Mouse (Mus musculus) cerebellum, postnatal 36 days (tissue): Measurements from ENCODE around the gene Saa1.
A peak's percentile ranks its signal among the peaks of the same experiment; 100 is the strongest.
"Not testable (repeated sequence)": the region's sequence is repeated elsewhere in the genome, so short reads cannot be mapped to it uniquely, and the experiment has no call there.

Experiments used
- DNase-seq, 2 experiments: peaks; one replicate each; pipeline ENCODE4 v3.0.0; 2021 to 2022; ENCODE audit warnings: mixed read lengths in 2 of 2

Gene Saa1

GRCm38 (mm10) chr7:46742880-46743279, at the start of gene Saa1:
Gene Saa1, minus strand, starts transcription at chr7:46742980.
- not testable (repeated sequence) for DNase-seq

DNA sequence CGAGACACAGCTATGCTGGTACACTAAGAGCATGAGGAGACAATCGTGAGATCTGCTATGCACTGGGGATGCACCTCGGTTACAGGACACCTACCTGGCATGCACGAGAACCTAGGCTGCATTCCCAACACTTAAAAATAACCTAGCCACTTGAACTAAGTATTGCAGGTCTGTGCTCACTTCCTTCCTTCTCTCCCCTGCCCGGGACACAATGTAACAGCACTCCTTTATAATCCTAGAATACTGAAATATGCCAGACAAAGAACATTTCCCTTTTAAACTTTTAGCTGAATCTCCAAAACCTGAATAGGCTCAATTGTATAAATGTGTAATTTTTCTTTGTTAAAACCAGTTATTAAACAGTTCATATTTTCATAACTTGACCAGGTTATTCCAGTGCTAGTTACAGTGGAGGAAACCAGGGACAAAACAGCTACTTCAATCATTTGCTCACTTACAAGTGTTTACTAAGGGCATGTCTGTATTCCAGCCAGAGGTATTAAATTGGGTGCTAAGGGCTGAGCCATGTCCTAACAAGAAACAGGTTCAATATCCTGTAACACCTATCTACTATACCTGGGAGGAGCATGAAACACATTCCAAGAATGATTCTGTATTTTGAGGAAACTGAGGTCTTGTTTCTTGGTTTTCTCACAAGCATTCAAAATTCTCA, 46.5 kb upstream of the Saa1 start:
- DNase-seq, result no peak

- peak; percentile 74 to 78 for DNase-seq
These were observed 27.9 kb upstream of the Saa1 start for GRCm38 (mm10) chr7:46770706-46771105.

DNA sequence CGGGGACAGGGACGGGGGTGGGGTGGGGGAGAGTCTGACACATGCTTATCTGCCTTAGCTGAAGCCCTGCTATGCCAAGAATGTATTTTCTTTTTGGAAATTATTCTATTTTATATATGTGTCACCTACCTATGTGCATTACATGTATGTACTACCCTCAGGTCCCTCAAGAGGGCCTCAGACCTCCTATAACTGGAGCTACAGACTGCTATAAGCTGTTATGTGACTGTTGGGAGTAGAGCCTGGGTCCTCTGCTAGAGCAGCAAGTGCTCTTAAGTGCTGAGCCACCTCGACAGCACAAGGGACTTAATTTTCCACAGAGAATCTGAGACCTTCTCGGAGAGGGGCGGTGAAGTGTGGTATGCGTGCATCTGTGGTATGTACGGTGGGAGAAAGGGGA, 25.7 kb upstream of the Saa1 start:
- no peak for DNase-seq

DNA sequence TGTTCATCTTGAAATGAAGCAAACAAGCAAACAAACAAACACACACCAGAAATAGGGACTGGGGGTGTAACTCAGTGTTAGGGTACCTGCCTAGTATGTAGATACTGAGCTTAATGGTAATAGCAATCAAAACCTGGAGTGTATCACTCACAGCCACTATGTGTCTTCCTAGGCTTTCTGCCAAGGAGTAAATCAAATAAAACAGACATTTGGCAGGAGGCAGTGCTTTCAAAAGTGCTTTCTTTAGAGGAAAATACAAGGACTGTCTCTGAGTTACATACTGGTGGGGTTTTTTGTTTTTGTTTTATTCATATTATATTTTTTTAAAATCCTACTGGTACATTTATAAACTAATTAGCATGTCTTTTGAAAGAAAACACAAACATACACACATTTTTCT, 24.6 kb upstream of the Saa1 start:
- DNase-seq, result no peak

- DNase-seq, result no peak
These were observed 21.9 kb upstream of the Saa1 start for GRCm38 (mm10) chr7:46764672-46765071.

- DNase-seq, result no peak
These were observed 19.8 kb upstream of the Saa1 start for GRCm38 (mm10) chr7:46762601-46763000.

- no peak for DNase-seq
These were observed 18.4 kb upstream of the Saa1 start for GRCm38 (mm10) chr7:46761049-46761795.

GRCm38 (mm10) chr7:46751490-46751889, 8.7 kb upstream of the Saa1 start, which contains the start of gene Saa2:
Gene Saa2, plus strand, starts transcription at chr7:46751790.
- DNase-seq, result no peak

- no peak for DNase-seq
These were observed 5.7 kb upstream of the Saa1 start for GRCm38 (mm10) chr7:46748459-46748858.

- no peak for DNase-seq
These were observed 3.6 kb upstream of the Saa1 start for GRCm38 (mm10) chr7:46746381-46746780.

GRCm38 (mm10) chr7:46745816-46746215, 3.0 kb upstream of the Saa1 start:
- no peak for DNase-seq

DNA sequence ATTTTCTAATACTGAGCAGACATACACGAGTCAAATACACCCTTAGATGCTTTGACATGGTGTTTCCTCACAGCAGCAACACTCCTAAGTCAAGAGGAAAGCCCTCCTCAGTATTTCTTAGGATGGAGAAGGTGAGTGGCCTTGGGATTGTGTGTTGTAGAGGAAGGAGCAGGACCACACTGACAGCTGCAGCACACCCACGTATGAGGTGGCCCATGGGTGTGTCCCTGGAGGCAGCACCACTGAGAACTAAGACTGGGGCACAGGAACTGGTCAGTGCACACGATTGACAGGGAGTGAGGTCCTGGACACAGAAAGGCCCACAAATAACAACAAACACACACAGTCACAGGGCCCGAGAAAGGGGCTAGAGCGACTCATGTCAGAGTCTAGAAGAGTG, 2.7 kb downstream of the Saa1 start:
- DNase-seq, result not testable (repeated sequence)

DNA sequence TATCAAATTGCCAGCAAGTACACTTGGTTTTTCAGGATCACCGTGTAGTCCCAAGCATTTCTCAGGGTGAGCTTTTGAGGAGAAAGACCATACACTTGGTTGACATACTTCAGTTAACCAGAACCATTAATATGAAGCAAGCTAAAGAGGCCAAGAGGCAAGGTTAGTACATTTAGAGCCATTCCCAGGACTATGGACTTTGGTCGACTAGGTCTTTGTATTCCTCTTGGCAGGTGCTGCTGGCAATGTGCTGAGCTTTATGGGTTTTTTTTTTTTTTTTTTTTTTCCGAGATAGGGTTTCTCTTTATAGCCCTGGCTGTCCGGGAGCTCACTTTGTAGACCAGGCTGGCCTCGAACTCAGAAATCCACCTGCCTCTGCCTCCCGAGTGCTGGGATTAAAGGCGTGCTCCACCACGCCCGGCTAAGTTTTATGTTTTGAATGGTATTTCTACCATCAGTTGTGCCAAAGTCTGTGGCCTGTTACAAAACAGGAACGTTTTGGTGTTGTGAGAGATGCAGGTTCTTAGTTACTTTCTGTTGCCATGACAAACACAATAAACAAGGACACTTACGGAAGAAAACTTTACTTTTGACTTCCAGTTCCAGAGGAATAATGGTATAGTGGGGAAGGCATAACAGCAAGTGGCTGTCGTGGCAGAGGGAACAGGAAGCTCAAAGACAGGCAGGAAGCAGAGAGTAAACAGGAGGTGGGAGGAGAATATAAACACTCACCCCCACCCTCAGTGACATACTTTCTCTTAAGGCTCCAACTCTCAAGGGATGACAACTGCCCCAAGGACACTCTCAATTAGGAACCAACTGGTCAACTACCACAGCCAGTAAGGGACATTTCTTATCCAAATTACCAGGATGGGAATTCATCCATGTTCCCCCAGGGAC, 4.0 kb downstream of the Saa1 start:
- no peak for DNase-seq

- DNase-seq, result no peak
These were observed 7.8 kb downstream of the Saa1 start for GRCm38 (mm10) chr7:46734983-46735382.

GRCm38 (mm10) chr7:46732458-46732857, 10.3 kb downstream of the Saa1 start, which contains the start of gene Saa4:
Gene Saa4, minus strand, starts transcription at chr7:46732603.
- DNase-seq, result no peak

DNA sequence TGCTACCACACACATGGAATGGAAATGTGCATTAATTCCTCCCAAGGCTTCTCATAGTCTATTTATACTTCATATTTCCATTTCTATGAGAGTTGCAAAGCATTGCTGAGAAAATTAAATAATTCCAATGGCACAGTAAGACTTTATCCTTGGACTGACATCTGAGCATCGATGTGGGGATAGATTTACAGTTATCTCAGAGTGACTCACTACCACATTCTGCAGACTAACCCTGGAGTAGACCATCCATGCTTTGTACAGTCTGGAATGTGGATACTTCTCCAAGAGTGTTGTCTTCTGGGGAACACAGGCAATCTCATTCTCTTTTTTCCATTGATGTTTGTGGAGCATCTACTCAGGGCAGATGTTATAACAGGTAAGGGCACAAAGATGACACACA, 15.2 kb downstream of the Saa1 start:
- no peak for DNase-seq

- DNase-seq, result no peak
These were observed 18.4 kb downstream of the Saa1 start for GRCm38 (mm10) chr7:46724396-46724795.

GRCm38 (mm10) chr7:46723849-46724248, 18.9 kb downstream of the Saa1 start:
- DNase-seq, result no peak

- DNase-seq, result no peak
These were observed 19.4 kb downstream of the Saa1 start for GRCm38 (mm10) chr7:46723354-46723753.

GRCm38 (mm10) chr7:46720460-46720859, 22.3 kb downstream of the Saa1 start:
- peak; percentile 44 to 47 for DNase-seq

- peak; percentile 17 to 49 for DNase-seq
These were observed 23.3 kb downstream of the Saa1 start for GRCm38 (mm10) chr7:46719526-46719925.

DNA sequence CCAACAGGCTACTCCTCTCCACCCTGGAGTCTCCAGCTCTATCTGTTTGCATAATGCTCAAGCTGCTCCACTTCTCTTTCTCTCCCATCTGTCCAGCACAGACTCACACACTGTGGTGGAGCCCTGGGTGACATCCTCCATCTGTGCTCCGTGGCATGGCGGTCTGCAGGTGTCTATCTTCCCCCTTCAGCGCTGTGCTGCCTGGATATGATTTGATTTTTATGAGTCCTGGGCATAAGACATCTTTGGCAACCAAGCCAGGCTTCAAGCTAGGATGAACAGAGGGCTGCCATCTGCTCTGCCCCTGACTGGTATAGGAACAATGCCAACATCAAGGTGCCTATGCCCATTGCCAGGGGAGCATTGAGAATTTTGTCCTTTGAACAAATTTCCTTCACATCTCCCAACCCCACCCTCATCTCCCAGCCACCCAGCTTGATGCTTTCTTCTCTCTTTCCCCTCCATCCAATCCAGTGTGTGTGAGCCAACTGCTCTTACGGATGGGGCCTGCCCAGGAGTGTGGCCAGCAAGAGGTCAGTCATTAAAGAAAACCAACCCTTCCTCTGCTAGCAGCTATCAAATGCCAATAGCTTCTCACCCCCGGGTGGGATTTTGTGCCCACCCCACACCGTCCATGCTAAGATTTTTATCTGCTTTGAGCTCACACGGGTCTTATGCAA, 24.0 kb downstream of the Saa1 start:
- DNase-seq, result peak; percentile 82 to 83
